Mouse (Mus musculus) embryonic facial prominence, embryonic 11.5 days (tissue): ENCODE measurements around the gene Cyp2e1. TPM values are rescaled to one million over a fixed set of nuclear protein-coding genes. Genes with fewer than 3 reads are reported as not detected.

ENCODE experiments used
- ATAC-seq: fragments of 200-750 bp; cut with Nextera tagmentation; replicated peaks from 2 replicates; pipeline ENCODE4 v1.8.0; 2017; ENCODE audit warnings: low read depth; ENCODE audit not compliant: insufficient number of reproducible peaks, low FRiP score, low TSS enrichment
- DNase-seq: peaks from one replicate; pipeline ENCODE4 v3.0.0-alpha.2; 2015; ENCODE audit warnings: low spot score
- H3K27ac ChIP-seq: fragments of 300-500 bp; sonication (generic); replicated peaks from 2 replicates; pipeline ENCODE4 v1.5.1; 2014; ENCODE audit warnings: mild to moderate bottlenecking, low read depth, low read length, control low read depth
- H3K27me3 ChIP-seq: fragments of 300-500 bp; sonication (generic); 2 replicates; pipeline ENCODE4 v1.6.1; 2014; ENCODE audit warnings: mild to moderate bottlenecking, low read length, moderate library complexity, mixed read lengths; ENCODE audit not compliant: control insufficient read depth, insufficient read depth
- H3K36me3 ChIP-seq: fragments of 300-500 bp; sonication (generic); replicated peaks from 2 replicates; pipeline ENCODE4 v1.6.1; 2014; ENCODE audit warnings: low read depth, mild to moderate bottlenecking, low read length, moderate library complexity, mixed read lengths; ENCODE audit not compliant: control insufficient read depth, insufficient read depth
- H3K4me1 ChIP-seq: fragments of 300-500 bp; sonication (generic); 2 replicates; pipeline ENCODE4 v1.6.1; 2014; ENCODE audit warnings: low read length, mixed read lengths; ENCODE audit not compliant: control insufficient read depth, insufficient read depth
- H3K4me2 ChIP-seq: fragments of 300-500 bp; sonication (generic); 2 replicates; pipeline ENCODE4 v1.6.1; 2014; ENCODE audit warnings: low read depth, mild to moderate bottlenecking, control low read depth, low read length, moderate library complexity
- H3K4me3 ChIP-seq: fragments of 300-500 bp; sonication (generic); 2 replicates; pipeline ENCODE4 v1.5.1; 2014; ENCODE audit warnings: low read depth, low read length, control low read depth
- H3K9ac ChIP-seq: fragments of 300-500 bp; sonication (generic); replicated peaks from 2 replicates; pipeline ENCODE4 v1.6.1; 2014; ENCODE audit warnings: mild to moderate bottlenecking, control low read depth, low read length
- H3K9me3 ChIP-seq: fragments of 300-500 bp; sonication (generic); replicated peaks from 2 replicates; pipeline ENCODE4 v1.6.1; 2016; ENCODE audit warnings: mild to moderate bottlenecking, low read length, inconsistent platforms, mixed read lengths; ENCODE audit not compliant: control insufficient read depth
- WGBS: fragments of 180-500 bp; shearing (Covaris S2); extraction: QIAGEN DNeasy Blood & Tissue Kit; methylation state at CpG from one replicate; pipeline ENCODE4 v1.1.7; 2014; 5-methylcytosine and 5-hydroxymethylcytosine counted together
- polyA plus RNA-seq: library from polyadenylated mRNA; unstranded; fragments of >200 nt; fragmentation: Nextera tagmentation; extraction: Ambion mirVana; gene quantifications from 2 replicates; pipeline ENCODE4 v1.2.1, GENCODE M21; 2014

Gene Cyp2e1
- polyA plus RNA-seq, 1 experiment from 2014 or later: not detected

GRCm38 (mm10) chr7:140820173-140820572, 56.6 kb downstream of the Cyp2e1 start:
- Histone ChIP-seq H3K27ac (no peak overlapping the region), H3K36me3 (no peaks in the 10 kb centered on the region), H3K4me2 (no peak overlapping the region), H3K9me3 (no peaks in the 10 kb centered on the region), H3K4me3 (no peak overlapping the region), H3K9ac (no peak overlapping the region), H3K27me3 (no peaks in the 10 kb centered on the region), H3K4me1 (no peaks in the 10 kb centered on the region)
- WGBS: 80% methylated on average over 4 of the region's 4 CpGs
- DNase-seq: no peak
- ATAC-seq: no peak

GRCm38 (mm10) chr7:140821305-140821652, 57.7 kb downstream of the Cyp2e1 start:
- DNase-seq (no peak), ATAC-seq (no peak)
- Histone ChIP-seq H3K4me3 (peak overlapping the region; percentile 55), H3K4me2 (peak overlapping the region; percentile 72), H3K27me3 (no peaks in the 10 kb centered on the region), H3K36me3 (no peaks in the 10 kb centered on the region), H3K9ac (no peak overlapping the region), H3K27ac (no peak overlapping the region), H3K9me3 (no peaks in the 10 kb centered on the region), H3K4me1 (no peaks in the 10 kb centered on the region)
- 50% methylated on average over 5 of the region's 5 CpGs for WGBS

GRCm38 (mm10) chr7:140821653-140822329, 58.3 kb downstream of the Cyp2e1 start, which contains the start of gene Zfp941:
TSS of gene Zfp941 (minus strand) at chr7:140822178.
- no peaks in the 10 kb centered on the region for H3K36me3 ChIP-seq
- peak; percentile 91 for ATAC-seq
- H3K27me3 ChIP-seq: no peaks in the 10 kb centered on the region
- H3K9ac ChIP-seq: peak within 1 kb of the TSS; percentile 67
- no peaks in the 10 kb centered on the region for H3K4me1 ChIP-seq
- no peak within 1 kb of the TSS for H3K27ac ChIP-seq
- WGBS: 1% methylated on average over 20 of the region's 21 CpGs
- peak; percentile 77 for DNase-seq
- peak within 1 kb of the TSS; percentile 55 for H3K4me3 ChIP-seq
- H3K4me2 ChIP-seq: peak within 1 kb of the TSS; percentile 72
- no peaks in the 10 kb centered on the region for H3K9me3 ChIP-seq

- ATAC-seq (no peak), DNase-seq (no peak)
- Histone ChIP-seq H3K4me1 (no peaks in the 10 kb centered on the region), H3K4me3 (no peak overlapping the region), H3K27ac (no peak overlapping the region), H3K9ac (no peak overlapping the region), H3K27me3 (no peaks in the 10 kb centered on the region), H3K4me2 (no peak overlapping the region), H3K9me3 (no peaks in the 10 kb centered on the region), H3K36me3 (no peaks in the 10 kb centered on the region)
- WGBS: 86% methylated on average over 4 of the region's 4 CpGs
Measured at GRCm38 (mm10) chr7:140822731-140823130, 59.2 kb downstream of the Cyp2e1 start.

Other genes starting within 250 kb of the Cyp2e1 start
- not detected in 2 replicates for gene Olfr538, start 195.9 kb upstream of the Cyp2e1 start, polyA plus RNA-seq
- gene Olfr46, start 162.5 kb upstream of the Cyp2e1 start, polyA plus RNA-seq: not detected in 2 replicates
- not detected in 2 replicates for gene Olfr61, start 134.8 kb upstream of the Cyp2e1 start, polyA plus RNA-seq
- not detected in 2 replicates for gene Olfr53, start 117.3 kb upstream of the Cyp2e1 start, polyA plus RNA-seq
- gene Olfr539, start 103.8 kb upstream of the Cyp2e1 start, polyA plus RNA-seq: not detected in 2 replicates
- gene Olfr45, start 81.8 kb upstream of the Cyp2e1 start, polyA plus RNA-seq: not detected in 2 replicates
- gene Olfr541, start 66.5 kb upstream of the Cyp2e1 start, polyA plus RNA-seq: not detected in 2 replicates
- 0.14 and 0.38 TPM in 2 replicates for gene Syce1, start 24.1 kb downstream of the Cyp2e1 start, polyA plus RNA-seq
- 3.5 and 3.6 TPM in 2 replicates for gene Zfp941, start 58.4 kb downstream of the Cyp2e1 start, polyA plus RNA-seq
- gene Urah, start 71.3 kb downstream of the Cyp2e1 start, polyA plus RNA-seq: 1.1 and 1.3 TPM in 2 replicates
- not detected in 2 replicates for gene Scgb1c1, start 81.8 kb downstream of the Cyp2e1 start, polyA plus RNA-seq
- gene Odf3, start 84.1 kb downstream of the Cyp2e1 start, polyA plus RNA-seq: not detected in 2 replicates
- gene Gm45785, start 92.6 kb downstream of the Cyp2e1 start, polyA plus RNA-seq: not detected in 2 replicates
- 56.7 and 58.3 TPM in 2 replicates for gene Ric8a, start 93.2 kb downstream of the Cyp2e1 start, polyA plus RNA-seq
- 22.9 and 31.8 TPM in 2 replicates for gene Bet1l, start 93.8 kb downstream of the Cyp2e1 start, polyA plus RNA-seq
- gene Psmd13, start 118.2 kb downstream of the Cyp2e1 start, polyA plus RNA-seq: 185 and 195 TPM in 2 replicates
- gene Sirt3, start 118.6 kb downstream of the Cyp2e1 start, polyA plus RNA-seq: 17.1 and 19.3 TPM in 2 replicates
- not detected in 2 replicates for gene Cox8b, start 136.7 kb downstream of the Cyp2e1 start, polyA plus RNA-seq
- gene Nlrp6, start 157.2 kb downstream of the Cyp2e1 start, polyA plus RNA-seq: 0.07 TPM in 1 of 2 replicates, not detected in the other
- 12.4 and 14.3 TPM in 2 replicates for gene Pgghg, start 177.7 kb downstream of the Cyp2e1 start, polyA plus RNA-seq
- gene Ifitm5, start 186.6 kb downstream of the Cyp2e1 start, polyA plus RNA-seq: 0.38 and 0.78 TPM in 2 replicates
- not detected in 2 replicates for gene Gm45717, start 192.2 kb downstream of the Cyp2e1 start, polyA plus RNA-seq
- gene Ifitm2, start 192.2 kb downstream of the Cyp2e1 start, polyA plus RNA-seq: 595 and 632 TPM in 2 replicates
- gene Ifitm1, start 203.5 kb downstream of the Cyp2e1 start, polyA plus RNA-seq: 19.9 and 20.1 TPM in 2 replicates
- 29.8 and 36.5 TPM in 2 replicates for gene Ifitm3, start 247.0 kb downstream of the Cyp2e1 start, polyA plus RNA-seq